Mouse (Mus musculus): ENCODE measurements around the gene Stip1. TPM values are rescaled to one million over a fixed set of nuclear protein-coding genes. Genes with fewer than 3 reads are reported as not detected.
A peak's percentile ranks its signal among the peaks of the same experiment; 100 is the strongest.
"Not testable (repeated sequence)": the region's sequence is repeated elsewhere in the genome, so short reads cannot be mapped to it uniquely, and the experiment has no call there.

The Stip1 gene
- polyA plus RNA-seq, 1 experiment, result 215 TPM

DNA sequence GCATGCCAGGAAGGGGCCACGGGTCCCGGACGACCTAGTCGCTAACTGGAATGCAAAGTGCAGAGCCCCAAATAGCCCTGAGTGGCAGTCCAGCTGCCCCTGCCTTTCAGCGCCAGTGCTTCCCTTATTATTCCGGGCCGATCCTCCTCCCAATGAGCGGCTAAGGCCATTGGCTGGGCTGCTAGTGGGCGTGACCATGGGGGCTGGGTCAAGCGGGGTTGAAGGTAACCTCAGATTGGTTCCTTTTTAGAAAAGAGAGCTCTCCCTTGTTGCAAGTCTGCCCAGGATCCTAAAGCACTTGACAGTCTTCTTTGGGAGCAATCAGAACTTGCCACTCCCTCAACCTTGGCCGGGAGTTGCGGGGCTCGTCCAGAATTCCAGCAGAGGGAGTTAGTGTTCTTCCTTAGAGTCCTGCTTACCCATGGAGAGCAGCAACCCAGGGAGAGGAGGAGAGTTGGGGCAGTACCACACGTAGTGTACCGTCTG is 18.0 kb upstream of the Stip1 start:
- DNase-seq, result peak; percentile 80 to 82
- peak overlapping the region; percentile 40 for H3K4me3 ChIP-seq (replicated peaks; ENCODE audit: insufficient read depth, low read depth, low read length)
- H3K27ac ChIP-seq (ENCODE audit: insufficient read depth, low read length), result no peak overlapping the region
- TF ChIP-seq POLR2A (IDR thresholded peaks at IDR 0.05; ENCODE audit: borderline replicate concordance, insufficient read depth, low read length) (peak; percentile 29; the same call in 1 of the 2 replicates), CTCF (IDR thresholded peaks at IDR 0.05; ENCODE audit: borderline replicate concordance, insufficient read depth, low read depth, low read length) (peak; percentile 28; the same call in 1 of the 2 replicates)
- WGBS, result 1% methylated on average over 15 of the region's 15 CpGs
- H3K4me1 ChIP-seq (ENCODE audit: control insufficient read depth, insufficient read depth, low read length), result peaks cover 4% of the 10 kb centered on the region
- H3K27me3 ChIP-seq (ENCODE audit: control insufficient read depth, insufficient read depth, low read length), result no peaks in the 10 kb centered on the region

DNA sequence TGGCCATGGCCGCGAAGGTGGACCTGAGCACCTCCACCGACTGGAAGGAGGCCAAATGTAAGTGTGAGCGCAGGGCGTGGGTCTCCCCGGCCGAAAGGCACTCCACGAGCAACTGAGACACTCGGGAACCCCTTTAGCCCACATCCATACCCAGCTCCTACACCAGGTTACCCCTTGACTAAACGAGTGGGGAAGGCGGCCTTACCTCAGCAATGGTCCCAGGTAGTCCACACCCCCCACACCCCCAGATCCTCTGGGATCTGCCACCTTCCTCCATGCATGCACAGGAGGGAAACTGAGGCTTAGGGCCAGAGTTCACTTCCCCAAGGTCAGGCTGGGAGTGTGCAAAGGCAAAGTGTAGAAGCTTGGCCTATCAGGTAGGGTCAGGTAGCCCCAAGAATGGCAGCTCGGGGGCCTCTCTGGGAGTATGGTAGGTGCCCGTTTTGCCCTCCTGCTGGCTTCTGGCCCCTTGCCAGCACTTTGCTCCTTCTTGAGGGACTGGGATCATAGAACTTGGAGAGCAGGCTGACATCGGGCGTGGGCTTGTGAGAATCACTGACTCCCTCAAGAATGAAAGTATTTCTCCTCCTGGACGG is 17.5 kb upstream of the Stip1 start:
- Histone ChIP-seq H3K4me3 (replicated peaks; ENCODE audit: insufficient read depth, low read depth, low read length) (peak overlapping the region; percentile 40), H3K27ac (ENCODE audit: insufficient read depth, low read length) (no peak overlapping the region), H3K27me3 (ENCODE audit: control insufficient read depth, insufficient read depth, low read length) (no peaks in the 10 kb centered on the region), H3K4me1 (ENCODE audit: control insufficient read depth, insufficient read depth, low read length) (peaks cover 2% of the 10 kb centered on the region; the same call in 1 of the 2 replicates)
- TF ChIP-seq CTCF (IDR thresholded peaks at IDR 0.05; ENCODE audit: borderline replicate concordance, insufficient read depth, low read depth, low read length) (no peak), POLR2A (IDR thresholded peaks at IDR 0.05; ENCODE audit: borderline replicate concordance, insufficient read depth, low read length) (no peak)
- peak in 1 of 2 experiments; percentile 71 for DNase-seq
- under 1% methylated on average over 16 of the region's 16 CpGs for WGBS

DNA sequence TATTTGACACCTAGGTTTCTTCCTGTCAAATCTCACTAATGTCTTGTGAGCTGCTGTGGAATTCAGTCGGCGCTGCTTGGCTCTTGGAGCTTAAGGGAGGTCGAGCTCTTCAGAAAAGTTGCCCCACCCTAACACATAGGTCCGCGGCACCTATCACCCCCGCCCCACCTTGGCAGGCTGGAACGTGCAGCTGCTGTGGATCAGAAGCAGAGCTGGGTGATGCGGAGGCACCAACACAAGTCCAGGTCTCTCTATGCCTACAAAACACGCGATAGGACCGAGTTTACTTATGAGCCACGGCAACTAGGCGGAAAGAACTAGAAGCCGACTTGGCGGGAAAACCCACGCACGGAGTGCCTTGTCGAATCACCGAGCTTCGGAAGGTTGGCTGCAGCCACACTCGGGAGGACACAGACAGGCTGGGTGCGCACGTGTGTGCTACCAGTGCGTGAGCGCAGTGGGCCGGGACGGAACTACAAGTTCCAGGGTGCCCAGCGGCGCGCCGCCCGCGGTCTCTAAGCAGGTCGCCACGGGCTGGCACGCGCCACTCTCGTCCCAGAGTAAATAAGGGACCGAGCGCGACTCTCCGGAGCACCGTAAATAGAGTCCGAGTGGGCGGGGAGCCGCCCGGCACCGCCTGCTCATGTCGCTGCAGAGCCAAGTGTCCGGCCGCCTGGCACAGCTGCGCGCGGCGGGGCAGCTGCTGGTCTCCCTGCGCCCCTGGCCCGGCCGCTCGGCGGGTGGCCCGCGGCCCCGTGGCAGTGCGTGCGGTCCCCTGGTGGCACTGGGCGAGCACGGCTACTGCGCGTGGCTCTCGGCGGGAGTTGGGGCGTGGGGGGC is 16.7 kb upstream of the Stip1 start, which contains the start of gene Macrod1:
Gene Macrod1 (plus strand): TSS at position 563 of the 840 bp plus-strand sequence.
- whole genome bisulfite sequencing, result 1% methylated on average over 72 of the region's 72 CpGs
- H3K4me1 ChIP-seq (ENCODE audit: control insufficient read depth, insufficient read depth, low read length), result peaks cover 2% of the 10 kb centered on the region; the same call in 1 of the 2 replicates
- peak within 1 kb of the TSS; percentile 40 for H3K4me3 ChIP-seq (replicated peaks; ENCODE audit: insufficient read depth, low read depth, low read length)
- no peak for TF ChIP-seq CTCF (IDR thresholded peaks at IDR 0.05; ENCODE audit: borderline replicate concordance, insufficient read depth, low read depth, low read length)
- TF ChIP-seq POLR2A (IDR thresholded peaks at IDR 0.05; ENCODE audit: borderline replicate concordance, insufficient read depth, low read length), result no peak; the same call in 1 of the 2 replicates
- no peak within 1 kb of the TSS for H3K27ac ChIP-seq (ENCODE audit: insufficient read depth, low read length)
- DNase-seq, result peak; percentile 80 to 82
- no peaks in the 10 kb centered on the region for H3K27me3 ChIP-seq (ENCODE audit: control insufficient read depth, insufficient read depth, low read length)

DNA sequence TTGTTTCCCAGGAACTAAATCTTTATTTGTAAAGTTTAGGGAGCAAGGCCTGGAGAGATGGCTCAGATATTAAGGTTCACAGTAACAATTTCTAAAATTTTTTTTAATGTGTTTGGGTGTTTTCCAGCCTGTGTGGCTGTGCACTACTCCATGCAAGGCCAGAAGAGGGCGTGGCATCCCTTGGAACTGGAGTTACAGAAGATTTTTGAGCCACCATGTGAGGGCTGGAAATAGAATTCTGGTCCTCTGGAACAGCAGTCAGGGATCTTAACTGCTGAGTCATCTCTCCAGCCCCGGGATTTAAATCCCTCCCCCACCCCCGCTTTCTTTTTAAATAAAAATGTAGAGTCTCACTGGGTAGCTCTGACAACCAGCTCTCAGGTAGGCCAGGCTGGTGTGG is 15.4 kb upstream of the Stip1 start:
- peaks cover 2% of the 10 kb centered on the region; the same call in 1 of the 2 replicates for H3K4me1 ChIP-seq (ENCODE audit: control insufficient read depth, insufficient read depth, low read length)
- no peak overlapping the region for H3K27ac ChIP-seq (ENCODE audit: insufficient read depth, low read length)
- no peak for TF ChIP-seq CTCF (IDR thresholded peaks at IDR 0.05; ENCODE audit: borderline replicate concordance, insufficient read depth, low read depth, low read length)
- TF ChIP-seq POLR2A (IDR thresholded peaks at IDR 0.05; ENCODE audit: borderline replicate concordance, insufficient read depth, low read length), result no peak
- 68% methylated on average over 3 of the region's 3 CpGs for WGBS
- no peaks in the 10 kb centered on the region for H3K27me3 ChIP-seq (ENCODE audit: control insufficient read depth, insufficient read depth, low read length)
- no peak for DNase-seq
- H3K4me3 ChIP-seq (replicated peaks; ENCODE audit: insufficient read depth, low read depth, low read length), result no peak overlapping the region

DNA sequence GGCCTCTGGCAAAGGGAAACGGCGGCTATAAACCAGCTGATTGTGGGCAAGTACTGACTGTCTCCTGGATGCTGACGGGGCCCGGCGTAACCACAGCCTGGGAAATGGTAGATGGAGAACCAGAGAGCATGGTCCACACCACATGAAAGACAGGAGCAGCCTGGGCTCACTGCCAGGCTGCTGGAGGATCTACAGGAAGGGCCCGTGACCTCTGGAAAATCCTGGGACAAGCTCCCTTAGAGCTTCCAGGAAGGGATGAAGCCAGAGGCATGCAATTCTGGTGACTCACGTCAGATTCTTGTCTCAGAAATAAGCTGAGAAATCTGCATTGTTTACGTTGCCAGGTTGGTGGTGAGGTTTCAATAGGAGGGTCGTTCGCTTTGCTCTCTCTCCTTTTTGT is 15.0 kb upstream of the Stip1 start:
- WGBS, result 70% methylated on average over 10 of the region's 10 CpGs
- Histone ChIP-seq H3K4me3 (replicated peaks; ENCODE audit: insufficient read depth, low read depth, low read length) (no peak overlapping the region), H3K4me1 (ENCODE audit: control insufficient read depth, insufficient read depth, low read length) (peaks cover 2% of the 10 kb centered on the region; the same call in 1 of the 2 replicates), H3K27ac (ENCODE audit: insufficient read depth, low read length) (no peak overlapping the region), H3K27me3 (ENCODE audit: control insufficient read depth, insufficient read depth, low read length) (no peaks in the 10 kb centered on the region)
- TF ChIP-seq POLR2A (IDR thresholded peaks at IDR 0.05; ENCODE audit: borderline replicate concordance, insufficient read depth, low read length) (no peak), CTCF (IDR thresholded peaks at IDR 0.05; ENCODE audit: borderline replicate concordance, insufficient read depth, low read depth, low read length) (no peak)
- no peak for DNase-seq

DNA sequence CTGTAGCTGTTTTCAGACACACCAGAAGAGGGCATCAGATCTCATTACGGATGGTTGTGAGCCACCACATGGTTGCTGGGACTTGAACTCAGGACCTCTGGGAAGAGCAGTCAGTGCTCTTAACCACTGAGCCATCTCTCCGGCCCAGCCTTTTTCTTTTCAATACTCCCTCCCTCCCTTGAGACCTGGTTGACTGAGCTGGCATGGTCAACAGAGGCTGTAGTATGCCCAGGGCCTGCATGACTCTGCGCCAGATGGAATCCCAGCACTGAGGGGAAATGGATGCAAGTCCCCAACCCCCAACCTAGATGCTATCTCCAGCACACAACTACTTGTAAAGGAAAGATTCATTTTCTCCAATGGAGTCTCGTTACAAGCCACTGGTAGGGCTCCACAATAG is 13.6 kb upstream of the Stip1 start:
- 67% methylated on average over 4 of the region's 4 CpGs for WGBS
- not testable (repeated sequence) for H3K4me3 ChIP-seq (replicated peaks; ENCODE audit: insufficient read depth, low read depth, low read length); DNase-seq; H3K27me3 ChIP-seq (ENCODE audit: control insufficient read depth, insufficient read depth, low read length); H3K27ac ChIP-seq (ENCODE audit: insufficient read depth, low read length); H3K4me1 ChIP-seq (ENCODE audit: control insufficient read depth, insufficient read depth, low read length)

DNA sequence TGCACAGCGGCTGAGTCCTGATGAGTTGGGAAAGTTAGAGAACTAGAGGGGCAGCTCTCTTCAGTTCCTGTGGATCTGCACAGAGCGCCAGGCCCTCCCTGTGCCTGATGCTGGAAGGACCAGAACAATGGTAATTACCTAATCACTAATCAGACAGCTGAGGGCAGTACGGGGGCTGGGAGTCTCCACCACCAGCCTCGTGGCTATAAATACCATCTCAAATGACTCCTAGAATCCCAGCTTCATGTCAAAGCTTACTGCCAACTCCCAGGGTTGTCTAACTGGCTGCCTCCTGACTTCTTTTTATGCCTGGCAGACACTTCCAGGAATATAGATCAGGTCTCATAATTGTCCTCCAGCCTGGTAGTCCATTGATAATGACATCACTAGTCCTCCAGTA is 4.9 kb upstream of the Stip1 start:
- Histone ChIP-seq H3K27ac (ENCODE audit: insufficient read depth, low read length) (no peak overlapping the region), H3K4me1 (ENCODE audit: control insufficient read depth, insufficient read depth, low read length) (peaks cover 3% of the 10 kb centered on the region; the same call in 1 of the 2 replicates), H3K27me3 (ENCODE audit: control insufficient read depth, insufficient read depth, low read length) (no peaks in the 10 kb centered on the region), H3K4me3 (replicated peaks; ENCODE audit: insufficient read depth, low read depth, low read length) (no peak overlapping the region)
- DNase-seq, result no peak
- WGBS, result 55% methylated on average over 4 of the region's 4 CpGs
- TF ChIP-seq POLR2A (IDR thresholded peaks at IDR 0.05; ENCODE audit: borderline replicate concordance, insufficient read depth, low read length), result no peak
- TF ChIP-seq CTCF (IDR thresholded peaks at IDR 0.05; ENCODE audit: borderline replicate concordance, insufficient read depth, low read depth, low read length), result no peak
